ENCODE assay signal across 9 mouse cellular contexts in genomic region chr9:72409381-72410225, GRCm38 (mm10). TPM values are rescaled to one million over a fixed set of nuclear protein-coding genes. Genes with fewer than 3 reads are reported as not detected.
DNase-seq lines count a peak whose midpoint lies in the region; ATAC-seq lines count a peak whose summit lies in the region.
"Had no signal": no experiment of that assay in that cellular context is flagged by ENCODE, and none has a peak within 500 bp of the region (broad histone marks: within the 10 kb centered on the region; RNA-seq: fewer than 3 reads in every experiment).

No protein-coding gene starts in this region.

- no peak overlapping the region for H3K27ac ChIP-seq in heart, embryonic 12.5 days (ENCODE audit: poor library complexity, severe bottlenecking)
- no peak overlapping the region for H3K27ac ChIP-seq in stomach, embryonic 15.5 days

- H3K27me3 ChIP-seq in heart, embryonic 12.5 days (replicated peaks) = no peaks in the 10 kb centered on the region
- no peaks in the 10 kb centered on the region for H3K27me3 ChIP-seq in erythroblast, embryonic 14.5 days (ENCODE audit: control insufficient read depth)
- H3K27me3 ChIP-seq in stomach, embryonic 15.5 days (replicated peaks) = no peaks in the 10 kb centered on the region

- no peak overlapping the region for H3K4me3 ChIP-seq in heart, embryonic 12.5 days
- H3K4me3 ChIP-seq in erythroblast, embryonic 14.5 days (replicated peaks) = peak overlapping the region; percentile 63
- H3K4me3 ChIP-seq in stomach, embryonic 15.5 days (replicated peaks) = no peak overlapping the region

- H3K4me2 ChIP-seq in heart, embryonic 12.5 days = peak overlapping the region; percentile 45
- no peak overlapping the region for H3K4me2 ChIP-seq in stomach, embryonic 15.5 days

- ATAC-seq in heart, embryonic 12.5 days (ENCODE audit: insufficient number of reproducible peaks, low FRiP score) = peak; percentile 65; the same call in 1 of the 2 replicates
- peak; percentile 93 for ATAC-seq in stomach, embryonic 15.5 days (ENCODE audit: insufficient read depth, low FRiP score, low read depth)

- H3K36me3 ChIP-seq in heart, embryonic 12.5 days = no peaks in the 10 kb centered on the region
- no peaks in the 10 kb centered on the region for H3K36me3 ChIP-seq in erythroblast, embryonic 14.5 days (ENCODE audit: control insufficient read depth)
- no peaks in the 10 kb centered on the region for H3K36me3 ChIP-seq in stomach, embryonic 15.5 days

- DNase-seq in heart, postnatal 14 days = no peak
- peak; percentile 2 for DNase-seq in lung, postnatal 14 days
- DNase-seq in kidney, adult 8-10 months = no peak
- DNase-seq in kidney, postnatal 4 days = no peak
- DNase-seq in frontal cortex, postnatal 36 days (ENCODE audit: low spot score in 2 of 2) = no peak
- DNase-seq: gastrocnemius, postnatal 25 days had no signal

- no peaks in the 10 kb centered on the region for H3K9me3 ChIP-seq in heart, embryonic 12.5 days (replicated peaks)
- H3K9me3 ChIP-seq in erythroblast, embryonic 14.5 days (ENCODE audit: control insufficient read depth, low read length) = no peaks in the 10 kb centered on the region
- no peaks in the 10 kb centered on the region for H3K9me3 ChIP-seq in stomach, embryonic 15.5 days

- intact Hi-C loops in heart, postnatal 14 days (cut with DNase I) = loop anchor here (2.0 kb wide), 1 partner anchor 149 kb away; no protein-coding TSS in a partner anchor

- WGBS in heart, embryonic 12.5 days = 16% methylated on average over 15 of the region's 15 CpGs
- 38% methylated on average over 15 of the region's 15 CpGs for WGBS in stomach, embryonic 15.5 days

- no peak overlapping the region for H3K9ac ChIP-seq in heart, embryonic 12.5 days
- H3K9ac ChIP-seq in stomach, embryonic 15.5 days = no peak overlapping the region

- H3K4me1 ChIP-seq in heart, embryonic 12.5 days (replicated peaks) = peaks cover 13% of the 10 kb centered on the region
- peaks cover 80% of the 10 kb centered on the region for H3K4me1 ChIP-seq in erythroblast, embryonic 14.5 days (ENCODE audit: control insufficient read depth)
- H3K4me1 ChIP-seq in stomach, embryonic 15.5 days = no peaks in the 10 kb centered on the region

RNA-seq across cellular contexts. Expression of gene Mns1, which starts 28.2 kb away (rescaled TPM):
- polyA plus RNA-seq in heart, embryonic 12.5 days (2016; fragmentation: Nextera tagmentation; extraction: Ambion mirVana) = 19.2 and 19.9 TPM in 2 replicates
- under 1 TPM; 0.91 to 0.95 TPM for total RNA-seq in heart, postnatal 14 days (2021)
- polyA plus RNA-seq in erythroblast, embryonic 14.5 days (2012) = 3.3 and 4.3 TPM in 2 replicates
- polyA plus RNA-seq in stomach, embryonic 15.5 days (2015; fragmentation: Nextera tagmentation; extraction: Ambion mirVana) = 23.1 and 31.0 TPM in 2 replicates
